Mouse (Mus musculus): ENCODE measurements at regions not wholly inside any gene's neighbourhood (a gene's known extent, or its start where the extent isn't known, plus 50 kb on each side); places are given as distances from the start of the nearest gene placed in this dataset.
A peak's percentile ranks its signal among the peaks of the same experiment; 100 is the strongest.

- Histone ChIP-seq H3K4me1 (ENCODE audit: insufficient read depth, low read length) (no peaks in the 10 kb centered on the region), H3K9me3 (ENCODE audit: low read length) (no peaks in the 10 kb centered on the region), H3K27ac (ENCODE audit: low read depth, low read length) (no peak overlapping the region), H3K27me3 (ENCODE audit: insufficient read depth, low read length) (no peaks in the 10 kb centered on the region), H3K36me3 (ENCODE audit: insufficient read depth, low read length) (no peaks in the 10 kb centered on the region), H3K4me3 (ENCODE audit: low read depth, low read length) (no peak overlapping the region), H3K9ac (replicated peaks; ENCODE audit: low read length, poor library complexity, severe bottlenecking) (no peak overlapping the region), H3K4me2 (ENCODE audit: low read depth, low read length, poor library complexity, severe bottlenecking) (no peak overlapping the region)
- DNase-seq (ENCODE audit: low spot score) = no peak
- TF ChIP-seq CTCF (IDR thresholded peaks at IDR 0.05) = no peak
- WGBS = 33% methylated on average over 5 of the region's 5 CpGs
- no peak for ATAC-seq (ENCODE audit: low FRiP score)
Observed at GRCm38 (mm10) chr4:8417821-8418220, 179.0 kb upstream of the Car8 start.

DNA sequence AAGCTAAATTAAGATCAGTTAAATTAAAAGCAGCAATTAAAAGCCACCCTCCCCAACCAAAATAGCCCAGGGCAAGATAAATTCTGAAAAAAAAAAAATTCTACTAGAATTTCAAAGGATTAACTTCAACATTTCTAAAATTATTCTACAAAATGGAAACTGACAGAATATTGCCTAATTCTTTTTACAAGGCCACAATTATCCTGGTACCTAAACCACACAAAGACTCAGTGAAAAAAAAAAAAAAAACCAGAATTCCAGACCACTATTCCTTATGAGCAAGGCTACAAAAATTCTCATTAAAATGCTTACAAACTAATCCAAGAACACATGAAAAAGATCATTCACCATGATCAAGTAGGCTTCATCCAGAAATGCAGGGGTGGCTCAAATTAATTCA lies 174.5 kb upstream of the Car8 start:
- no peak overlapping the region for H3K4me2 ChIP-seq (ENCODE audit: low read depth, low read length, poor library complexity, severe bottlenecking)
- no peak for TF ChIP-seq CTCF (IDR thresholded peaks at IDR 0.05)
- no peaks in the 10 kb centered on the region for H3K36me3 ChIP-seq (ENCODE audit: insufficient read depth, low read length)
- no peaks in the 10 kb centered on the region for H3K9me3 ChIP-seq (ENCODE audit: low read length)
- H3K27ac ChIP-seq (ENCODE audit: low read depth, low read length) = no peak overlapping the region
- H3K4me3 ChIP-seq (ENCODE audit: low read depth, low read length) = no peak overlapping the region
- DNase-seq (ENCODE audit: low spot score) (no peak), ATAC-seq (ENCODE audit: low FRiP score) (no peak)
- no peaks in the 10 kb centered on the region for H3K4me1 ChIP-seq (ENCODE audit: insufficient read depth, low read length)
- H3K9ac ChIP-seq (replicated peaks; ENCODE audit: low read length, poor library complexity, severe bottlenecking) = no peak overlapping the region
- no peaks in the 10 kb centered on the region for H3K27me3 ChIP-seq (ENCODE audit: insufficient read depth, low read length)

GRCm38 (mm10) chr4:8400069-8400468 lies 161.2 kb upstream of the Car8 start:
- H3K27ac ChIP-seq (ENCODE audit: low read depth, low read length) = no peak overlapping the region
- 81% methylated on average over 2 of the region's 2 CpGs for WGBS
- ATAC-seq (ENCODE audit: low FRiP score) = no peak

DNA sequence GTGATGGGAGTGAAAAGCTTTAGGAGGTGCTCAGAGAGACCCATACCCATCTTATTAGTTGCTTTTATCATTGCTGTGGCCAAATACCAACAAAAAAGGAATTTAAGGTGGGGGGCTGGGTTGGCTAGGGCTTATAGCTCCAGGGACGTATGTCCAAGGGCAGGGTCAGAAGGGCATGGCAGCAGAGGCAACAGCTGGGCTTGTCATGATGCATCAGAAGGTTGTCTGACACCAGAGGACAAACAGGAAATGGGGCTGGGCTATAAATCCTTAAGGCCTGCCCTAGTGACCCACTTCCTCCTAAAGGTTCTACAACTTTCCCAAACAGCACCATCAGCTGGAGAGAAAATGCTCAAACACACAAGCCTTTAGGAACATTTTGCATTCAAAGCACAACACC lies 160.6 kb upstream of the Car8 start:
- no peak overlapping the region for H3K4me3 ChIP-seq (ENCODE audit: low read depth, low read length)
- no peaks in the 10 kb centered on the region for H3K27me3 ChIP-seq (ENCODE audit: insufficient read depth, low read length)
- H3K27ac ChIP-seq (ENCODE audit: low read depth, low read length) = no peak overlapping the region
- H3K9ac ChIP-seq (replicated peaks; ENCODE audit: low read length, poor library complexity, severe bottlenecking) = no peak overlapping the region
- no peaks in the 10 kb centered on the region for H3K9me3 ChIP-seq (ENCODE audit: low read length)
- no peak for TF ChIP-seq CTCF (IDR thresholded peaks at IDR 0.05)
- ATAC-seq (ENCODE audit: low FRiP score) = no peak
- H3K4me2 ChIP-seq (ENCODE audit: low read depth, low read length, poor library complexity, severe bottlenecking) = no peak overlapping the region
- H3K4me1 ChIP-seq (ENCODE audit: insufficient read depth, low read length) = no peaks in the 10 kb centered on the region
- DNase-seq (ENCODE audit: low spot score) = no peak
- no peaks in the 10 kb centered on the region for H3K36me3 ChIP-seq (ENCODE audit: insufficient read depth, low read length)
- 84% methylated on average over 1 of the region's 1 CpGs for WGBS

More at GRCm38 (mm10) chr4:8400069-8400468, 161.2 kb upstream of the Car8 start:
- no peak for DNase-seq (ENCODE audit: low spot score)
- Histone ChIP-seq H3K9me3 (ENCODE audit: low read length) (no peaks in the 10 kb centered on the region), H3K4me2 (ENCODE audit: low read depth, low read length, poor library complexity, severe bottlenecking) (no peak overlapping the region), H3K4me3 (ENCODE audit: low read depth, low read length) (no peak overlapping the region), H3K4me1 (ENCODE audit: insufficient read depth, low read length) (no peaks in the 10 kb centered on the region), H3K27me3 (ENCODE audit: insufficient read depth, low read length) (no peaks in the 10 kb centered on the region), H3K9ac (replicated peaks; ENCODE audit: low read length, poor library complexity, severe bottlenecking) (no peak overlapping the region), H3K36me3 (ENCODE audit: insufficient read depth, low read length) (no peaks in the 10 kb centered on the region)
- no peak for TF ChIP-seq CTCF (IDR thresholded peaks at IDR 0.05)

DNA sequence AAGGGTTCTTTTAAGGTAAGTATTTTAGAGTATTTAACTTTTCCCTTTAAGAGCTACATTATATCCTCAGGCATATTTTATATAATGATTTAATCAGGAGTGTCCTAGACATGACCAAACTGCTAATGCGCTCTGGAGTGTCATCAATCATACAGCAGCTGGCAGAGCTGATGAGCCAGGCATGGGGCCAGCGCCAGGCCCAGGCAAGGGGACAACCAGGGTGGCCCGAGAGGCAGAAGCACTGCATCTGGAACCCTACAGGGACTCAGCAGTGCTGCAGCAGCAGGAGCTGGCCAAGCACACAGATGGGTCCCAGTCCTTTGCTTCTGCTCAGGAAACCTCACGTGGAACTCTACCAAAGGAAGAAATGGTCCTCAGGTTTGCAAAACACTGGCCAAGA lies 160.1 kb upstream of the Car8 start:
- whole genome bisulfite sequencing = 67% methylated on average over 4 of the region's 4 CpGs

DNA sequence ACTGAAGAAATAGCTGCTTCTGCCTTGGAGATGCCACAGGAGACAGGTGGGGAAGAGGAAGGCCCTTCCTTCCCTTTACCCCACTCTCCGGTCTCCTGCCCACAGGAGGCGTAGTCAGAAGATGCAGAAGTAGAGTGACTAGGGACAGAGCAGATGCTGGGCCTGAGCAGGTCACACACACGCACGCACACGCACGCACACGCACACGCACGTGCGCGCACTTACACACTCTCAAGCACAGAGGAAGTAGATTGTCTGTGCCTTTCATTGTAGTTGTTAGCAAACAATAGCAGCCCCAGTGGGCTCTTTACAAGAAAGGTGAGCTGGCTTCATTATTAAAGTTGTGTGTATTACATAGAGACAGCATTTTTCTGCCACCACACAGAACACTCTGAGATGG lies 144.3 kb upstream of the Car8 start:
- Histone ChIP-seq H3K4me2 (ENCODE audit: low read depth, low read length, poor library complexity, severe bottlenecking) (no peak overlapping the region), H3K36me3 (ENCODE audit: insufficient read depth, low read length) (no peaks in the 10 kb centered on the region), H3K4me1 (ENCODE audit: insufficient read depth, low read length) (no peaks in the 10 kb centered on the region), H3K9me3 (ENCODE audit: low read length) (no peaks in the 10 kb centered on the region), H3K4me3 (ENCODE audit: low read depth, low read length) (no peak overlapping the region), H3K9ac (replicated peaks; ENCODE audit: low read length, poor library complexity, severe bottlenecking) (no peak overlapping the region), H3K27ac (ENCODE audit: low read depth, low read length) (no peak overlapping the region), H3K27me3 (ENCODE audit: insufficient read depth, low read length) (no peaks in the 10 kb centered on the region)
- no peak for TF ChIP-seq CTCF (IDR thresholded peaks at IDR 0.05)
- no peak for ATAC-seq (ENCODE audit: low FRiP score)
- WGBS = 97% methylated on average over 11 of the region's 11 CpGs
- no peak for DNase-seq (ENCODE audit: low spot score)

More for the DNA sequence above, 160.1 kb upstream of the Car8 start:
- H3K27ac ChIP-seq (ENCODE audit: low read depth, low read length) = no peak overlapping the region
- ATAC-seq (ENCODE audit: low FRiP score) (peak; percentile 82; the same call in 1 of the 2 replicates), DNase-seq (ENCODE audit: low spot score) (peak; percentile 75)
- H3K4me2 ChIP-seq (ENCODE audit: low read depth, low read length, poor library complexity, severe bottlenecking) = no peak overlapping the region
- H3K9ac ChIP-seq (replicated peaks; ENCODE audit: low read length, poor library complexity, severe bottlenecking) = no peak overlapping the region
- H3K4me1 ChIP-seq (ENCODE audit: insufficient read depth, low read length) = no peaks in the 10 kb centered on the region
- H3K36me3 ChIP-seq (ENCODE audit: insufficient read depth, low read length) = no peaks in the 10 kb centered on the region
- no peak for TF ChIP-seq CTCF (IDR thresholded peaks at IDR 0.05)
- no peak overlapping the region for H3K4me3 ChIP-seq (ENCODE audit: low read depth, low read length)
- no peaks in the 10 kb centered on the region for H3K27me3 ChIP-seq (ENCODE audit: insufficient read depth, low read length)
- H3K9me3 ChIP-seq (ENCODE audit: low read length) = no peaks in the 10 kb centered on the region

- Histone ChIP-seq H3K4me1 (ENCODE audit: insufficient read depth, low read length) (no peaks in the 10 kb centered on the region), H3K9ac (replicated peaks; ENCODE audit: low read length, poor library complexity, severe bottlenecking) (no peak overlapping the region), H3K9me3 (ENCODE audit: low read length) (no peaks in the 10 kb centered on the region), H3K4me3 (ENCODE audit: low read depth, low read length) (no peak overlapping the region), H3K27me3 (ENCODE audit: insufficient read depth, low read length) (no peaks in the 10 kb centered on the region), H3K4me2 (ENCODE audit: low read depth, low read length, poor library complexity, severe bottlenecking) (no peak overlapping the region), H3K36me3 (ENCODE audit: insufficient read depth, low read length) (no peaks in the 10 kb centered on the region), H3K27ac (ENCODE audit: low read depth, low read length) (0 out of 2 replicates have a peak overlapping the region, but pooled peaks have one; percentile 14)
- no peak for TF ChIP-seq CTCF (IDR thresholded peaks at IDR 0.05)
- no peak for DNase-seq (ENCODE audit: low spot score)
- ATAC-seq (ENCODE audit: low FRiP score) = no peak; the same call in 1 of the 2 replicates
- 55% methylated on average over 3 of the region's 3 CpGs for WGBS
Observed at GRCm38 (mm10) chr4:8382125-8382417, 143.2 kb upstream of the Car8 start.

Measured in midbrain, postnatal 0 days (tissue).